Mouse (Mus musculus) kidney, embryonic 16.5 days (tissue): ENCODE data around the gene Phrf1. TPM values are rescaled to one million over a fixed set of nuclear protein-coding genes. Genes with fewer than 3 reads are reported as not detected.

Experiments
- ATAC-seq: fragments of 200-750 bp; cut with Nextera tagmentation; 2 replicates; pipeline ENCODE4 v1.8.0; 2017; ENCODE audit warnings: moderate TSS enrichment; ENCODE audit not compliant: low FRiP score, low TSS enrichment
- H3K27ac ChIP-seq: fragments of 300-500 bp; sonication (generic); 2 replicates; pipeline ENCODE4 v1.5.1; 2014; ENCODE audit warnings: low read length
- H3K27me3 ChIP-seq: fragments of 300-500 bp; sonication (generic); 2 replicates; pipeline ENCODE4 v1.6.1; 2014; ENCODE audit warnings: low read length, control low read depth, mixed read lengths; ENCODE audit not compliant: insufficient read depth
- H3K36me3 ChIP-seq: fragments of 300-500 bp; sonication (generic); 2 replicates; pipeline ENCODE4 v1.6.1; 2014; ENCODE audit warnings: low read length, control low read depth, mixed read lengths; ENCODE audit not compliant: insufficient read depth
- H3K4me1 ChIP-seq: fragments of 300-500 bp; sonication (generic); 2 replicates; pipeline ENCODE4 v1.6.1; 2014; ENCODE audit warnings: low read length, control low read depth, mixed read lengths; ENCODE audit not compliant: insufficient read depth
- H3K4me2 ChIP-seq: fragments of 300-500 bp; sonication (generic); replicated peaks from 2 replicates; pipeline ENCODE4 v1.6.1; 2014; ENCODE audit warnings: low read depth, low read length
- H3K4me3 ChIP-seq: fragments of 300-500 bp; sonication (generic); 2 replicates; pipeline ENCODE4 v1.5.1; 2014; ENCODE audit warnings: mild to moderate bottlenecking, low read length
- H3K9ac ChIP-seq: fragments of 300-500 bp; sonication (generic); replicated peaks from 2 replicates; pipeline ENCODE4 v1.6.1; 2014; ENCODE audit warnings: low read length
- H3K9me3 ChIP-seq: fragments of 300-500 bp; sonication (generic); 2 replicates; pipeline ENCODE4 v1.6.1; 2016; ENCODE audit warnings: low read length, control low read depth
- WGBS: fragments of 180-500 bp; shearing (Covaris S2); extraction: QIAGEN DNeasy Blood & Tissue Kit; methylation state at CpG from one replicate; pipeline ENCODE4 v1.1.7; 2014; 5-methylcytosine and 5-hydroxymethylcytosine counted together
- polyA plus RNA-seq: library from polyadenylated mRNA; unstranded; fragments of >200 nt; fragmentation: Nextera tagmentation; extraction: Ambion mirVana; gene quantifications from 2 replicates; pipeline ENCODE4 v1.2.1, GENCODE M21; 2015

Gene Phrf1
- polyA plus RNA-seq, 1 experiment from 2014 or later, result 81.2 TPM

DNA sequence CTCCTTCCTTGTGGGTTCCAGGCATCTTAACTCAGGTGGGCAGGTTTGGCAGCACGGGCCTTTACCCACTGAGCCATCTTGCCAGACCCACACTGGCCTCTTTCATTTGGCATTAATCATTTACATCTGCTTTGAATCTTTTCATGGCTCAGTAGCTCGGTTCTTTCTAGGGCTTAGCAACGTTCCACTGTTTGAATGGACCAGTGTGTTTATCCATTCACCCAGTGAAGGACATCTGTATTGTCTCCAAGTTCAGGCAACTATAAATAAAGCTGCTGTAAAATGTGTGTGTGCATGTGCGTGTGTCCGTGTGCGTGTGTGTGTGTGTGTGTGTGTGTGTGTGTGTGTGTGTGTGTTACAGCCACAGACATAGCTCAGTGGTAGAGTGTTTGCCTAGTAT is 52.9 kb downstream of the Phrf1 start:
- Histone ChIP-seq H3K36me3 (no peaks in the 10 kb centered on the region), H3K4me1 (peaks cover 26% of the 10 kb centered on the region), H3K9me3 (no peaks in the 10 kb centered on the region), H3K4me3 (no peak overlapping the region), H3K4me2 (no peak overlapping the region), H3K27ac (peak overlapping the region; percentile 59), H3K9ac (no peak overlapping the region), H3K27me3 (no peaks in the 10 kb centered on the region)
- ATAC-seq, result peak; percentile 66
- 51% methylated on average over 6 of the region's 6 CpGs for WGBS

DNA sequence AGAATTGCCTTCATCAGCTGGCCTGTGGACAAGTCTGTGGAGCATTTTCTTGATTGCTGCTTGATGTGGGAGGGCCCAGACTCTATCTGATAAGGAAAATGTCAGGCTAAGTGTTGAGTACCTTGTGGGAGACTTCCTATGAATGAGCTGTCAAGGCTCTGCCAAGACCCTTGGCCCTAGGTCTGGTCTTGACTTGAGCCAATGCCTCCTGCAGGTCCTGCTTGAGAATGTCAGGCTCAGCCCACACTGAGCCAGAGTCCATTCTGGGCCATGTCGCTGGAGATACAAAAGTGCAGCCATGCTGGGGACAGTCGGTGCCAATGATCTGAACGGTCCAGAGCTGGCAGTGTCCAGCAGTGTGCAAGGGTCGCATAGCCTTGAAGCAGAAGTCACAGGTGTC is 54.2 kb downstream of the Phrf1 start:
- no peak for ATAC-seq

DNA sequence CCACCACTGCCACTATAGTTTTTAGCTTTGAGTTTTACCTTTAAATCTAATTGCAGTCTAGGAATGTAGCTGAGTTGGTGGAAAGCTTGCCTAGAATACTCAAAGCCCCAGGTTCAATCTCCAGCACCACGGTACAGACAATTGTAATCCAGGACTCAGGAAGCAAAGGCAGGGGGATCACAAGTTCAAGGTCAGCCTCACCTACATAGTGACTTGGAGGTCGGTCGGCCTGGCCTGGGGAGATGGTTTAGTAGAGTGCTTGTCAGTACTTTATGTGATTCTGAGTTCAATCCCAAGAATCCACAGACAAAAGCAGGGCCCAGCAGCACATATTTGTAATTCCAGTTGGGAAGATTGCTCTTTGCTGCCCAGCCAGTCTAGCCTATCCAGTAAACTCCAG is 59.5 kb downstream of the Phrf1 start:
- Histone ChIP-seq H3K27ac (no peak overlapping the region), H3K27me3 (peaks cover 21% of the 10 kb centered on the region), H3K4me1 (no peaks in the 10 kb centered on the region), H3K4me3 (no peak overlapping the region), H3K9ac (no peak overlapping the region), H3K4me2 (no peak overlapping the region), H3K9me3 (no peaks in the 10 kb centered on the region), H3K36me3 (no peaks in the 10 kb centered on the region)
- no peak for ATAC-seq
- 78% methylated on average over 3 of the region's 3 CpGs for WGBS

More for the DNA sequence above, 54.2 kb downstream of the Phrf1 start:
- Histone ChIP-seq H3K36me3 (no peaks in the 10 kb centered on the region), H3K4me3 (no peak overlapping the region), H3K27me3 (no peaks in the 10 kb centered on the region), H3K9ac (no peak overlapping the region), H3K4me2 (no peak overlapping the region), H3K4me1 (peaks cover 16% of the 10 kb centered on the region), H3K27ac (no peak overlapping the region), H3K9me3 (no peaks in the 10 kb centered on the region)
- WGBS, result 85% methylated on average over 4 of the region's 4 CpGs

DNA sequence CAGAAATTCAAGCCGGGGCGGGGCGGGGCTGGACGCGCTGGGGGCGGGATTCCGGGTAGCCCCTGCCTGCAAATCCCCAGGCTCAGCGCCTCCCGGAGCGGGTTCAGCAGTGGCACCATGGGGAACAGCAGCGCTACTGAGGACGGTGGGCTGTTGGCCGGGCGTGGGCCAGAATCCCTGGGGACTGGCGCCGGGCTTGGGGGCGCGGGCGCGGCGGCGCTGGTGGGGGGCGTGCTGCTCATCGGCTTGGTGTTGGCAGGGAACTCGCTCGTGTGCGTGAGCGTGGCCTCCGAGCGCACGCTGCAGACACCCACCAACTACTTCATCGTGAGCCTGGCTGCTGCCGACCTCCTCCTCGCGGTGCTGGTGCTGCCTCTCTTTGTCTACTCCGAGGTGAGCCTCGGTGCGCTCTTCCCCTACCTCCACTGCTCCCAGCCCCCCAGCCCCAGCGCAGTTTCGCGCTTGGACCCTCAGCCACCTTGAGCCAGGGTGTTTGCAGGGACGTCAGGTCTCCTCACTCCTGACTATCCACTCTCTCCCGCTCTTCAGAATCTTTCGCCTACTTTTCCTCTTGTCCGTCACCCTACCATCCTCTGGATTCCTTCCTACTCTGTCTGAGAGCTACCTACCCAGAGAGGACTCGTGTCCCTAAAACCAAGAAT is 63.5 kb downstream of the Phrf1 start, which contains the start of gene Drd4:
Drd4 (plus strand) TSS at position 86 of the 662 bp plus-strand sequence.
- ATAC-seq, result peak; percentile 73
- Histone ChIP-seq H3K4me1 (peaks cover 15% of the 10 kb centered on the region), H3K4me3 (peak within 1 kb of the TSS; percentile 50), H3K36me3 (no peaks in the 10 kb centered on the region), H3K4me2 (peak within 1 kb of the TSS; percentile 84), H3K9me3 (no peaks in the 10 kb centered on the region), H3K27me3 (peaks cover 47% of the 10 kb centered on the region), H3K27ac (no peak within 1 kb of the TSS), H3K9ac (peak within 1 kb of the TSS; percentile 59)
- WGBS, result 3% methylated on average over 40 of the region's 46 CpGs

DNA sequence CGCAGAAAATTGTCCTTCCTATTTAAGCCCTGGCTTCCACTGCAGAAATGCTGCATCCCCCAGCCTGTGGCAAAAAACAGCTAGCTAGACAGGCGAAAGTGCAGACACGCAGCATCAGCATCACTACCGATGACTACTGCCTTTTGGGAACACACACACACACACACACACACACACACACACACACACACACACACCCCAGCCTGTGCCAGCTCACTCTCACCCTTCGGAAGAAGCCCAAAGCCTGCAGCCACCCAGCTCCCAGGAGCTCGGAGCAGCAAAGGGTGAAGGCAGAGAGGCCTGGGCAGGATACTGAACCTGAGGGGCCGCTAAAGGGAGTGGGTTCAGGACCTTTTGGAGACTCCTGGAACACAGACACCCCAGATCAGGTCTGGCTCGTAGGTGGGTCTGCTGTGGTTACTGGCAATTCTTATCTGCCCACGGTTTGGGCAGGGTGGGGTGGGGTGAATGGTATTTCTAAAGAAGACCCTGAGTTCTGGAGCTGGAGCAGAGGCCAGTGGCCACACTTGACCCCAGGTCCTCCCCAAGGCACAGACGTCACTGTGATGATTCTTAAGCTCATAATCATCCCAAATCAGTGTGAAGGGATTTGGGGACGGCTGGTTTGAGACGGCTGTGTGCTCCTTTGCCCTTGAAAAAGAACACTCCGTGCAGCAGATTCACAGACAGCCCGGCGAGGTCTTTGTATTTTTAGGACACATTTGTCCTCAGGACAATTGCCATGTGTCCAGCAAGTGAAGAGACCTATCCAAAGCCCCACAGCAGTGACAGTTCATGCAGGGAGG is 64.2 kb downstream of the Phrf1 start:
- H3K4me2 ChIP-seq, result peak overlapping the region; percentile 84
- H3K9ac ChIP-seq, result peak overlapping the region; percentile 59
- no peaks in the 10 kb centered on the region for H3K9me3 ChIP-seq
- peaks cover 47% of the 10 kb centered on the region for H3K27me3 ChIP-seq
- ATAC-seq, result no peak
- H3K27ac ChIP-seq, result no peak overlapping the region
- peak overlapping the region; percentile 50 for H3K4me3 ChIP-seq
- peaks cover 15% of the 10 kb centered on the region for H3K4me1 ChIP-seq
- WGBS, result 44% methylated on average over 15 of the region's 15 CpGs
- no peaks in the 10 kb centered on the region; the same call in 1 of the 2 replicates for H3K36me3 ChIP-seq

DNA sequence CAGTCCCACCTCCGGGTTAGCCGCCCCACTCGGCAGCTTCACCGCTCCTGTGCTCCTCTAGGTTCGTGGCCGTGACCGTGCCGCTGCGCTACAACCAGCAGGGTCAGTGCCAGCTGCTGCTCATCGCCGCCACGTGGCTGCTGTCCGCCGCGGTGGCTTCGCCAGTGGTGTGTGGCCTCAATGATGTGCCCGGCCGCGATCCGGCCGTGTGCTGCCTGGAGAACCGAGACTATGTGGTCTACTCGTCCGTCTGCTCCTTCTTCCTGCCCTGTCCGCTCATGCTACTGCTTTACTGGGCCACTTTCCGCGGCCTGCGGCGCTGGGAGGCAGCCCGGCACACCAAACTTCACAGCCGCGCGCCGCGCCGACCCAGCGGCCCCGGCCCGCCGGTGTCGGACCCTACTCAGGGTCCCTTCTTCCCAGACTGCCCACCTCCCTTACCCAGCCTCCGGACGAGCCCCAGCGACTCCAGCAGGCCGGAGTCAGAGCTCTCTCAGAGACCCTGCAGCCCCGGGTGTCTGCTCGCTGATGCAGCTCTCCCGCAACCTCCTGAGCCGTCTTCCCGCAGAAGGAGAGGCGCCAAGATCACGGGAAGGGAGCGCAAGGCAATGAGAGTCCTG is 65.4 kb downstream of the Phrf1 start:
- H3K27me3 ChIP-seq, result peaks cover 47% of the 10 kb centered on the region
- H3K36me3 ChIP-seq, result no peaks in the 10 kb centered on the region; the same call in 1 of the 2 replicates
- peak overlapping the region; percentile 46 for H3K4me3 ChIP-seq
- H3K27ac ChIP-seq, result no peak overlapping the region
- peak overlapping the region; percentile 70 for H3K4me2 ChIP-seq
- ATAC-seq, result peak; percentile 53; the same call in 1 of the 2 replicates
- peaks cover 15% of the 10 kb centered on the region for H3K4me1 ChIP-seq
- WGBS, result under 1% methylated on average over 53 of the region's 53 CpGs
- H3K9ac ChIP-seq, result peak overlapping the region; percentile 60
- no peaks in the 10 kb centered on the region for H3K9me3 ChIP-seq

DNA sequence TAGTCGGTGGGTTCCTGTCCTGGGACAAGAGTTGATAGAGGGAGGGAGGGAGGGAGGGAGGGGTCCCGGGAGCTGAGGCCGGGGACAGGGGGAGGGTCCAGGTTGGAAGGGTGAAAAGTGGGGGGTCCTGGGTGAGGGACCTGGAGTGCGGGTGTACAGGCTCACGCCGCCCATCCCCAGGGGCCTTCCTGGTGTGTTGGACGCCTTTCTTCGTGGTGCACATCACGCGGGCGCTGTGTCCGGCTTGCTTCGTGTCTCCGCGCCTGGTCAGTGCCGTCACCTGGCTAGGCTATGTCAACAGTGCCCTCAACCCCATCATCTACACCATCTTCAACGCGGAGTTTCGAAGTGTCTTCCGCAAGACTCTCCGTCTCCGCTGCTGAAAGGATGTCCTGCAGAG is 65.9 kb downstream of the Phrf1 start:
- Histone ChIP-seq H3K9ac (peak overlapping the region; percentile 60), H3K27me3 (peaks cover 47% of the 10 kb centered on the region)
- WGBS, result 4% methylated on average over 22 of the region's 22 CpGs

DNA sequence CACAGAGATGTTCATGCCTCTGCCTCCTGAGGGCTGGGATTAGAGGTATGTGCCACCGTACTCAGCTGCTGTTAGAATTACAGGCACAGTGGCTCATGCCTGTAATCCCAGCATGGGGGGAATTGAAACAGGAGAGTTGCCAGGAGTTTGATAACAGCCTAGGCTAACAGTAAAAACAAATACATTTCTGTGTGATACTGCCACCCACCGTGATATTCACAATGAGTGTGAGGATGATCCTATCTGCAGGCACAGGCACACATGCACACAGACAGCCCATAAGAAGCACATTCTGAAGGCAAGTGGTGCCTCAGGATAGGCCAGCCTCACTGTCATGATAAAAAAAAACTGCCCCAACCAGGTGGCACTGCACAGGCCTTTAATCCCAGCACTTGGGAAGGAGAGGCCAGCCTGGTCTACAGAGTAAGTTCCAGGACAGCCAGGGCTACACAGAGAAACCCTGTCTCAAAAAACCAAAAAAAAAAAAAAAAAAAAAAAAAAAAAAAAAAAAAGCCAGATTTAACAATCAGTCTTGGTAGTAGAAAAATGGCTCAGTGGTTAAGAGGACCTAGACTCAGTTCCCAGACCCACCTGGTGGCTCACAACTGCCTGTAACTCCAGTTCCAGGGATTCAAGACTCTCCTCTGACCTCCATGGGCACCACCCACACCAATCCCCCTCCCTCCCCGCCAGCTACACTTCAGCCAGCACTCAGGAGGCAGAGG is 69.5 kb downstream of the Phrf1 start:
- WGBS, result 71% methylated on average over 3 of the region's 3 CpGs
- Histone ChIP-seq H3K4me1 (peaks cover 15% of the 10 kb centered on the region), H3K4me2 (no peak overlapping the region), H3K4me3 (no peak overlapping the region), H3K27ac (no peak overlapping the region), H3K9ac (no peak overlapping the region), H3K9me3 (no peaks in the 10 kb centered on the region), H3K36me3 (peaks cover 28% of the 10 kb centered on the region), H3K27me3 (peaks cover 25% of the 10 kb centered on the region)
- ATAC-seq, result no peak

More for the DNA sequence above, 65.9 kb downstream of the Phrf1 start:
- H3K4me3 ChIP-seq, result peak overlapping the region; percentile 46
- H3K9me3 ChIP-seq, result no peaks in the 10 kb centered on the region
- peaks cover 15% of the 10 kb centered on the region for H3K4me1 ChIP-seq
- ATAC-seq, result no peak
- peak overlapping the region; percentile 70 for H3K4me2 ChIP-seq
- H3K27ac ChIP-seq, result no peak overlapping the region
- H3K36me3 ChIP-seq, result no peaks in the 10 kb centered on the region; the same call in 1 of the 2 replicates

DNA sequence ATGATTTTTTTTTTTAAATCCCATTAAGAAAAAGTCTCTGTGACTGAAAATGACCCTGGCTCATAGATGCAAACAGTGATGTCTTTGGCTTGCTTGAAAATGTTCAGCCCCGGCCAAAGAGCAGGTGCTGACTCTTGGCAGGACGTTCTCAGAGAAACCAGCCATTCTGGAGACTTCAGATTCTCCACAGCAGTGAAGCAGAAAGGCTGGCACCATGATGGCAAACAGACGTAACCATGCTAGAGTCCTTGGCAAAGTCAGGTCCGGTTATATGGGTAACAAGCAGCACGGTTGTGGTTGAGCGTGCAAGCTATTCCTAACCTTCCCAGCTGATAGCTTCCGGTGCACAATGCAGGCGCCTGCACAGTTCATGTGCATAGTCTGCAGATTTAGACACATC is 70.6 kb downstream of the Phrf1 start:
- H3K36me3 ChIP-seq, result peaks cover 34% of the 10 kb centered on the region

More for the DNA sequence above, 70.6 kb downstream of the Phrf1 start:
- H3K27ac ChIP-seq, result no peak overlapping the region
- no peak overlapping the region for H3K4me3 ChIP-seq
- H3K4me2 ChIP-seq, result no peak overlapping the region
- H3K9ac ChIP-seq, result no peak overlapping the region
- peaks cover 7% of the 10 kb centered on the region for H3K4me1 ChIP-seq
- 92% methylated on average over 8 of the region's 8 CpGs for WGBS
- peaks cover 14% of the 10 kb centered on the region for H3K27me3 ChIP-seq
- H3K9me3 ChIP-seq, result no peaks in the 10 kb centered on the region
- no peak for ATAC-seq
